Mouse (Mus musculus) limb, embryonic 13.5 days (tissue): ENCODE measurements around the gene Myl6b. TPM values are rescaled to one million over a fixed set of nuclear protein-coding genes. Genes with fewer than 3 reads are reported as not detected.

ENCODE experiments used
- ATAC-seq: fragments of 200-750 bp; cut with Nextera tagmentation; 2 replicates; pipeline ENCODE4 v1.8.0; 2017; ENCODE audit warnings: low read depth, moderate number of reproducible peaks, moderate TSS enrichment; ENCODE audit not compliant: low FRiP score
- H3K27ac ChIP-seq: fragments of 300-500 bp; sonication (generic); 2 replicates; pipeline ENCODE4 v1.5.1; 2015; ENCODE audit warnings: inconsistent platforms, mild to moderate bottlenecking, moderate library complexity
- H3K27me3 ChIP-seq: fragments of 300-500 bp; sonication (generic); 2 replicates; pipeline ENCODE4 v1.6.1; 2015; ENCODE audit warnings: mild to moderate bottlenecking, inconsistent platforms
- H3K36me3 ChIP-seq: fragments of 300-500 bp; sonication (generic); 2 replicates; pipeline ENCODE4 v1.6.1; 2015; ENCODE audit warnings: inconsistent platforms, mild to moderate bottlenecking, moderate library complexity
- H3K4me1 ChIP-seq: fragments of 300-500 bp; sonication (generic); 2 replicates; pipeline ENCODE4 v1.6.1; 2015; ENCODE audit warnings: inconsistent platforms
- H3K4me2 ChIP-seq: fragments of 300-500 bp; sonication (generic); replicated peaks from 2 replicates; pipeline ENCODE4 v1.6.1; 2015; ENCODE audit warnings: inconsistent platforms, mild to moderate bottlenecking, moderate library complexity
- H3K4me3 ChIP-seq: fragments of 300-500 bp; sonication (generic); 2 replicates; pipeline ENCODE4 v1.5.1; 2015; ENCODE audit warnings: moderate library complexity, mild to moderate bottlenecking, inconsistent platforms
- H3K9ac ChIP-seq: fragments of 300-500 bp; sonication (generic); 2 replicates; pipeline ENCODE4 v1.6.1; 2015; ENCODE audit warnings: mild to moderate bottlenecking, inconsistent platforms
- H3K9me3 ChIP-seq: fragments of 300-500 bp; sonication (generic); 2 replicates; pipeline ENCODE4 v1.6.1; 2016; ENCODE audit warnings: inconsistent platforms
- WGBS: fragments of 180-500 bp; shearing (Covaris S2); methylation state at CpG from one replicate; pipeline ENCODE4 v1.1.7; 2015; 5-methylcytosine and 5-hydroxymethylcytosine counted together
- polyA plus RNA-seq: library from polyadenylated mRNA; unstranded; fragments of >200 nt; fragmentation: Nextera tagmentation; extraction: Ambion mirVana; gene quantifications from 2 replicates; pipeline ENCODE4 v1.2.1, GENCODE M21; 2015

Gene Myl6b
- polyA plus RNA-seq, 1 experiment from 2014 or later, result 4.7 TPM

DNA sequence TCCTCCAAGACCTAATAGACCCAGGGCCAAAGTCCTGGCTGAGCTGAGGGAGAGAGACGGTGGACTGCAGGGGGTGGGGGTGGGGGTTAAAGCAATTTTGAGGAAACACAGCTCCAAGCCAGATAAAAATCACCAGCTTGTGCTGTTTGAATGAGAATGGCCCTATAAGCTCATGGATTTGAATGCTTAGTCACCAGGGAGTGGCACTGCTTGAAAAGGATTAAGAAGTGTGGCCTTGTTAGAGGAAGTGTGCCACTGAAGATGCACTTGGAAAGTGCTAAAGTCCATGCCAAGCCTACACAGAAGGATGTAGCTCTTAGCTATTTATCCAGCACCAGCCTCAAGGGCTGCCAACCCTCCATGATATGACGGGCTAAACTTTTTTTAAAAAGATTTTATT is 36.7 kb upstream of the Myl6b start:
- Histone ChIP-seq H3K27ac (no peak overlapping the region), H3K36me3 (no peaks in the 10 kb centered on the region), H3K9ac (no peak overlapping the region), H3K4me3 (no peak overlapping the region), H3K9me3 (no peaks in the 10 kb centered on the region), H3K4me2 (no peak overlapping the region), H3K27me3 (no peaks in the 10 kb centered on the region), H3K4me1 (peaks cover 9% of the 10 kb centered on the region; the same call in 1 of the 2 replicates)
- 87% methylated on average over 2 of the region's 2 CpGs for WGBS
- ATAC-seq, result no peak

DNA sequence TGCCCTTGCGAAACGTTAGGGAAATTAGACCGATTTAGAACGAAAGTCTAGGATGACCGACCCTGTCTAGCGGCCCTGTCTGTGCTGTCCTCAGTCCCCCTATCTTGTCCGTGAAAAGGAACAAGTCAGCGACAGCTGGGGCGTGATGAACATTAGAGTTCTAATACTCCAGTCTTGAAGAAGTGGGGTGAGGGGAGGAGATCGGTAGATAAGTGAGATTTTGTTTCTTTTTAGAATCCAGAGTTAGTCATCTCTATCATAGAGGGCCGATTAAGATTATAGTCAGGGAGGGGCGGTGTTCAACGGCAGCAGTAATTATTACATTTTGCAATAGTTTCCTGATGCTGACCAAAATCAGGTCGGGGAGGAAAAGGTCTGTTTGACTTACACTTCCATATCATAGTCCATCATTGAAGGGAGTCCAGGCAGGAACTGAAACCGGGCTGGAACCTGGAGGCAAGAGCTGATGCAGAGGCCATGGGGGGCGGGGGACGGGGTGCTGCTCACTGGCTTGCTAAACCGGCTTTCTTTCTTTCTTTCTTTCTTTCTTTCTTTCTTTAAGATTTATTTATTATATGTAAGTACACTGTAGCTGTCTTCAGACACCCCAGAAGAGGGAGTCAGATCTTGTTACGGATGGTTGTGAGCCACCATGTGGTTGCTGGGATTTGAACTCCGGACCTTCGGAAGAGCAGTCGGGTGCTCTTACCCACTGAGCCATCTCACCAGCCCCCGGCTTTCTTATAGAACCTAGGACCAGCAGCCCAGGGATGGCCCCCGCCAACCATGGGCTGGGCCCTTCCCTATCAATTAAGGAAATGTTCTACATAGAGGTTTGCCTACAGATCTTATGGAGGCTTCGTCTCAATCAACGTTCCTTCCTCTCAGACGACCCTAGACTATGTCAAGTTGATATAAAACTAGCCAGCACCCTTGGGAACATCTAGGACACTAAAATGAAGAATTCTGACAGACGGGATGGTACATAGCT is 28.2 kb upstream of the Myl6b start:
- H3K27me3 ChIP-seq, result peaks cover 32% of the 10 kb centered on the region

DNA sequence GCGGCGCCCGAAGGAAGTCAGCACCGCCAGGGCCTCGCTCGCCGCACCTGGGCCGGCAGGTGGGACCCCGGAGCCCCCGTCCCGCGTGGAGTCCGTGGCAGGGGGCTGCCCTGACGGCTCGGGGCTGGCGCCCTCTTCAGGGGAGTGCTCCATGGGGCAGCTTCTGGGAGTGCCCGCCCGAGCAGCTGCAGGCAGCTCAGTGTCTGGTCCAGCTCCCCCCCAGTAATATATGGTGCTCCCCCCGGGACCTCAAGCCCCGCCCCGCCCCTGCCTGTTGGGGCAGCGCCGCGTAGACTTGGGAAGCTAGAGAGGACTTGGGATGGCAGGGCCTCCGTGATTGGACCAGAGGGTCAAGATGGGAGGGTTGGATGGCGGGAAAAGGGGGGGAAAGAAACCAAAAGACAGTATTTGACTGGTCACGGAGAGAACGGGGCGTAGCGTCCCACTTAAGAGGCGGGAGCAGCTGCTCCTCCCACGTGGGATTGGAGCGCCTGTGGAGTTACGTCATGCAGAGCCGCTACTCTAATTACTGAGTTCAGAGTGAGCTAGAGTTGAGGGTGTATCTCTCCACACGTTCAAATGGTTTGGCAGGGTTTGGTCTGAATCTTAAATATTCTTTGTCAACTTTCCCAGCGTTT is 27.3 kb upstream of the Myl6b start, which contains the start of gene Esyt1:
Gene Esyt1, minus strand, starts transcription at position 201 of the 638 bp plus-strand sequence.
- H3K4me2 ChIP-seq, result peak within 1 kb of the TSS; percentile 99
- peaks cover 17% of the 10 kb centered on the region for H3K4me1 ChIP-seq
- under 1% methylated on average over 37 of the region's 37 CpGs for WGBS
- peaks cover 32% of the 10 kb centered on the region for H3K27me3 ChIP-seq
- H3K4me3 ChIP-seq, result peak within 1 kb of the TSS; percentile 82
- peaks cover 14% of the 10 kb centered on the region for H3K36me3 ChIP-seq
- H3K27ac ChIP-seq, result peak within 1 kb of the TSS; percentile 82
- peak; percentile 99 for ATAC-seq
- peak within 1 kb of the TSS; percentile 81 for H3K9ac ChIP-seq
- no peaks in the 10 kb centered on the region for H3K9me3 ChIP-seq

More for the DNA sequence above, 28.2 kb upstream of the Myl6b start:
- H3K27ac ChIP-seq, result peak overlapping the region; percentile 45; the same call in 1 of the 2 replicates
- H3K9me3 ChIP-seq, result no peaks in the 10 kb centered on the region
- ATAC-seq, result no peak
- H3K4me1 ChIP-seq, result peaks cover 17% of the 10 kb centered on the region
- H3K4me3 ChIP-seq, result peak overlapping the region; percentile 82
- 33% methylated on average over 28 of the region's 28 CpGs for WGBS
- H3K36me3 ChIP-seq, result peaks cover 10% of the 10 kb centered on the region; the same call in 1 of the 2 replicates
- H3K9ac ChIP-seq, result peak overlapping the region; percentile 31; the same call in 1 of the 2 replicates
- peak overlapping the region; percentile 99 for H3K4me2 ChIP-seq

DNA sequence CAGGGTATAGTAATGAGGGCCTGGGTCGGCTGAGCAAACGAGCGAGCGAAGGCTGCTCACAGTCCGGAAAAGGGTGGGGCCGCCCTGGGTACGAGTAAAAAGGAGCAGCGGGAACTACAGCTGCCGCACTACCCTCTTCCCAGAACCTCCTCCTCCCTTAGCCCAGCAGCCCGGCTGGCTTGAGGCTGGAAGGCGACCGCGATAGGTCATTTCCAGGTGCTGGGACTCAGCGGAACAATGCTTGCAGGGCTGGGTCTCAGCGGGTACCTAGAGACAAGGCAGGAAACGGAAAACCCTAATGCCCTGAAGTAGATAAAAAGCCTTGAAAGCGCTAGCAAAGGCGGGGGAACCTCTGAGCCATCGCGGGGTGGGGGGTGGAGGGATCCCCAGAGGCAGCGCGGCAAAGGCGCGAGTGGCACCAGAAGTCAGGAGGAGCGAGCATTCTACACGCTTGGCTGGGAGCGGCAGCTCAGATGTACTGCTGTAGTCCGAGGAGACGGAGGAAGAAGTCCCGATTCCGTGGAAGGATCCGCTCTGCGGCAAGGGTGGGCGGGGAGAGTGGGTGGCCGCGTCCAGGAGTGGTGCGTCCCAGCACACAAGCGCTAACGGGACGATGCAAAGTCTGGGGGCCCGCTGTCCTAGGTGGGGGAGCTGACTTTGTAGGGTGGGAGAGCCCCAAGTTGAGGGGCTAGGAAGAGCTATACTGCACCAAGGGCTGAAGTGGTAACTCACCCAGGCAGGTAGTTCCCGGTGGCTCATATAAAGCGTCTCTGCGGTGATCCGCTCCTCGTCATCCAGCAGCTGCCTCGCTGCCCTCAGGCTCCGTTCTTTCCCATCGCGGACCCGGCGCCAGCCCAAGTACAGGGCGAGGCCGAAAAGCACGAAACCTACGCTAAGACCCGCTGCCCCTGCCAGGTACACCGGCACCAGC is 26.5 kb upstream of the Myl6b start:
- ATAC-seq, result peak; percentile 7; the same call in 1 of the 2 replicates
- Histone ChIP-seq H3K27me3 (peaks cover 32% of the 10 kb centered on the region), H3K9me3 (no peaks in the 10 kb centered on the region), H3K9ac (peak overlapping the region; percentile 81), H3K4me1 (peaks cover 17% of the 10 kb centered on the region), H3K4me3 (peak overlapping the region; percentile 82), H3K27ac (peak overlapping the region; percentile 82), H3K36me3 (peaks cover 22% of the 10 kb centered on the region), H3K4me2 (peak overlapping the region; percentile 99)
- under 1% methylated on average over 58 of the region's 58 CpGs for WGBS

DNA sequence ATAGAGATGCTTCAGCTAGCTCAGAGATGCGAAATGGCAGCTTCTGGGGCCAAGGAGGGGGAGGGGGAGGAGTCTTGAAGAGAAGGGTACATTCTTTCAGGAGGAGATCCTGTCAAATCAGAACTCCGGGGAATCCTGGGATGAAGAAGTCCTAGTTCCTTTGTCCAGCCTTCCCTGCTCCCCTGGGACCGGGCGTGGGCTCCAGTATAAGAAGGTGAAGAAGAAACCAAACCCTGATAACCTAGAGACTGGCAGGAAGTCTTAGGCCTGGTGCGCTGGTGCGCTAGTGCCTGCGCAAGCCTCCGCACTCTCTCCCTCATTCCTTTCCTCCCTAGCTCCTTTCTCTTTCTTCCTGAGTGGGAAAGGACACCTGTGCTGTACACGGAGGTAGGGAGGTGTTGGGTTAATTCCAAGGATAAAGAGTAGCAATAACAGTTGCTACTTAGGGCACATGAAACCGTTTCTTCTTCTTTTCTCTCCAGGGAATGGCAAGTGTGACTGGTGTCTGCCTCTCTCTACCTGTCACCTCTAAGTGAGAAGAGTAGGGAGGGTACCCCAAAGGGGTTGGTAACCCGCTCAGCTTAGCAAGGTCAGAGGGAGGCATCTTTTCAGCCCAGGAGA is 25.7 kb upstream of the Myl6b start:
- Histone ChIP-seq H3K9ac (peak overlapping the region; percentile 81), H3K9me3 (no peaks in the 10 kb centered on the region), H3K27ac (no peak overlapping the region), H3K4me1 (peaks cover 17% of the 10 kb centered on the region), H3K4me3 (peak overlapping the region; percentile 82), H3K36me3 (peaks cover 25% of the 10 kb centered on the region), H3K4me2 (peak overlapping the region; percentile 99), H3K27me3 (peaks cover 28% of the 10 kb centered on the region)
- WGBS, result 9% methylated on average over 11 of the region's 11 CpGs
- no peak for ATAC-seq

DNA sequence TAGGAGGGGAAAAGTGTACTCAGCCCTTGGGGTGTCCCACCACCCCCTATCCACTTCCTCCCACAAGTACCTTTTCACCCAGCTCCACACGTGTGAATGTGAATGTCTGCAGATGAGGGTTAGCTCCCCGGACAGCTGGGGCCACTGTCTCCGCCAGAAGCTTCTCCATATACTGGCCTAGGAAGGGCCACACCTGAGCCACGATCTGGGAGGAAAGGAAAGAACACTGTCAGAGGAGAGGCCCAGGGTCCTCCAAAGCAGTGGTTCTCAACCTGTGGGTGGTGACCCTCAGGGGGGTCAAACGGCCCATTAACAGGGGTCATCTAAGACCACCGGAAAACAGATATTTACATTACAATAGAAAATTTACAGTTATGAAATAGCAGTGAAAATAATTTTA is 23.9 kb upstream of the Myl6b start:
- peaks cover 38% of the 10 kb centered on the region for H3K36me3 ChIP-seq
- no peaks in the 10 kb centered on the region for H3K9me3 ChIP-seq
- H3K4me1 ChIP-seq, result peaks cover 17% of the 10 kb centered on the region
- H3K9ac ChIP-seq, result no peak overlapping the region
- no peak overlapping the region for H3K4me2 ChIP-seq
- no peak overlapping the region for H3K27ac ChIP-seq
- 74% methylated on average over 6 of the region's 6 CpGs for WGBS
- H3K27me3 ChIP-seq, result peaks cover 44% of the 10 kb centered on the region
- H3K4me3 ChIP-seq, result no peak overlapping the region
- ATAC-seq, result no peak

DNA sequence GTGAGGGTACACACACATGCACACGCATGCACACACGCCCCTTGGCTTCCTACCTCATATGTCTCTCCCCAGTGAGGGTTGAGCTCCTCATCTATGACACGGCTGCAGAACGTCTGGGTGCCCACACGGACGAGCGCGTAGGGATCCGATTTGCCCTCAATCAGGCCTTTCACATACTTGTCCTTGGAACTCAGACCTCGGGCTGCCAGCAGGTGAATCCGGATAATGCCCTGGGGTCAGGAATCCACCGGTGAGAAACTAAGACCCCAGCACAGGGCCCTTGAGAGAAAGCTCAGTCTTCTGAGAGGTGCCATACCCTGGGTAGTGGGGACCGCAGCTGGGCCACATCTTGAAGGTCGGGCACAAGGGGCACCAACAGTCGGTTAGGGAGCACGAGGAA is 22.1 kb upstream of the Myl6b start:
- no peaks in the 10 kb centered on the region for H3K9me3 ChIP-seq
- WGBS, result 87% methylated on average over 16 of the region's 16 CpGs
- H3K4me2 ChIP-seq, result no peak overlapping the region
- no peak overlapping the region for H3K27ac ChIP-seq
- no peak overlapping the region for H3K4me3 ChIP-seq
- H3K27me3 ChIP-seq, result peaks cover 57% of the 10 kb centered on the region
- H3K36me3 ChIP-seq, result peaks cover 55% of the 10 kb centered on the region
- H3K9ac ChIP-seq, result no peak overlapping the region
- no peak for ATAC-seq
- H3K4me1 ChIP-seq, result peaks cover 11% of the 10 kb centered on the region

DNA sequence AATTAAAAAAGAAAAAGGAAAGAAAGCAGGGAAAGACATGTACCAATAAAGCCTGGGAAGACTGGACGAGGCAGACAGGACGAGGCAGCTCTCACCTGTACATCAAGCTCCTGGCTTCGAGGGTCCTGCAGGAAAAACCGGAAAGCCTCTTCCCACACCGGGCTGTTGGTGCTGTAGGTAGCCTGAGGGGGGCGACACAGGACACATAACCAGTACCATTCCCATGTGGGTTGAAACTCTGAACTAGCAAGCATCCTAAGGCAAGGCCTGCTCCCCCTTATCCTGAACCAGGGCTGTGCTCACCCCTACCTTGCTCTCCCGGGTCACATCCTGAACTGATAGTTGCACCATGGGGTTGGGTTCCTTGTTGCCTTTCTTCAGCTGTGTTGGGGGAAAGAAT is 20.3 kb upstream of the Myl6b start:
- Histone ChIP-seq H3K9me3 (no peaks in the 10 kb centered on the region), H3K27ac (no peak overlapping the region), H3K9ac (no peak overlapping the region), H3K4me2 (no peak overlapping the region), H3K4me3 (no peak overlapping the region), H3K36me3 (peaks cover 66% of the 10 kb centered on the region), H3K27me3 (peaks cover 58% of the 10 kb centered on the region), H3K4me1 (peaks cover under 1% of the 10 kb centered on the region; the same call in 1 of the 2 replicates)
- ATAC-seq, result no peak
- 76% methylated on average over 7 of the region's 7 CpGs for WGBS

DNA sequence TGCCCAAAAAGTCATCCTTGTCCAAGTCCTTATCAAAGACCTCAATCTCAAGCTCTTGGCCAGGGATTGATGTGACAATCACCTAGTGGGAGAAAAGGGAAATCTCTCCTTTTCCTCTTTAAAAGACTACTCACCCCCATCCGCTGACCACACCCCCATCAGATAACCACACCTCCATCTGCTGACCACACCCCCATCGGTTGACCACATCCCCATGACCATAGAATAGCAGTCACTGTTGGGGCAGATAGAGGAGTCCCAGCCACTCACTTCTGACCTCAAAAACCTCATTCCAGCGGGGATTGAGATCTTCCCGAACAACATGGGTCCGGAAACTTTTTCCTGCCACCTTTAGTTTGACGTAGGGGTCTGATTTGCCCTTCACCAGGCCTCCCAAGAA is 18.2 kb upstream of the Myl6b start:
- WGBS, result 20% methylated on average over 6 of the region's 6 CpGs
- Histone ChIP-seq H3K9me3 (no peaks in the 10 kb centered on the region), H3K4me1 (no peaks in the 10 kb centered on the region), H3K36me3 (peaks cover 71% of the 10 kb centered on the region), H3K4me3 (no peak overlapping the region), H3K27ac (no peak overlapping the region), H3K4me2 (no peak overlapping the region), H3K27me3 (peaks cover 45% of the 10 kb centered on the region), H3K9ac (0 out of 2 replicates have a peak overlapping the region, but pooled peaks have one; percentile 43)
- no peak for ATAC-seq

DNA sequence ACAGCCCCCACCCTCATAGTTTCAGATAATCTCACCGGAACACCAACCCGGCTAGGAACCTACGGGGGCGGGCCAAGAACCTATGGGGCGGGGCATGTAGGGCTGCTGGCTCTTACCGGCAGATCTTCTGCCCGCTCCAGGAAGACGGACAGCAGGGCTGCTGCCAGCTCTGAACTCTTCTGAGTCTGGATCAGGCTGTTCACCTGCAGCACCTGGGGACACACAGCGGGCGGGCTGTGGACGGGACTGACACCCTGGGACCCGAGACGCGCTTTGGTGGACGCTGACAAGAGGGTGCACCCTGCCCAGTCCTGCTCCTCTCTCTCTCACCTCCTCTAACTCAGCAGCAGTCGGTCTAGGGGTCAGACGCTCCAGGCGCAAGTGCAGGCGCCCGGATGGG is 17.5 kb upstream of the Myl6b start:
- Histone ChIP-seq H3K4me3 (peak overlapping the region; percentile 16), H3K4me2 (peak overlapping the region; percentile 42), H3K27me3 (peaks cover 45% of the 10 kb centered on the region), H3K36me3 (peaks cover 76% of the 10 kb centered on the region), H3K9me3 (no peaks in the 10 kb centered on the region), H3K9ac (peak overlapping the region; percentile 50; the same call in 1 of the 2 replicates), H3K27ac (no peak overlapping the region), H3K4me1 (no peaks in the 10 kb centered on the region)
- ATAC-seq, result no peak
- WGBS, result 14% methylated on average over 20 of the region's 20 CpGs

DNA sequence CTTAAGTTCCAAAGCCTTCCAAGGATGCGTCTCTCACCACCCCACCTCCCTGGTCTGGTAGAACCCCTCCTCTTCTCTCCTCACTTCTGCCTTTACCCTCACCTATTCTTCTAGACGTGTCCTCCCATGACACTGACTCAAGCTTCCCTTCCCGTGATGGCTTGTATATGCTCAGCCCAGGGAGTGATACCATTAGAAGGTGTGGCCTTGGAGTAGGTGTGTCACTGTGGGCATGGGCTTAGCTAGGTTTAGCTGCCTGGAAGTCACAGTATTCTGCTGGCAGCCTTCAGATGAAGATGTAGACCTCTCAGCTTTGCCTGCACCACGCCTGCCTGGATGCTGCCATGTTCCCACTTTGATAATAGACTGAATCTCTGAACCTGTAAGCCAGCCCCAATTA is 16.6 kb upstream of the Myl6b start:
- no peak for ATAC-seq
- no peaks in the 10 kb centered on the region for H3K9me3 ChIP-seq
- peaks cover 45% of the 10 kb centered on the region for H3K27me3 ChIP-seq
- no peak overlapping the region for H3K4me2 ChIP-seq
- no peak overlapping the region for H3K4me3 ChIP-seq
- no peaks in the 10 kb centered on the region for H3K4me1 ChIP-seq
- H3K9ac ChIP-seq, result no peak overlapping the region
- peaks cover 74% of the 10 kb centered on the region for H3K36me3 ChIP-seq
- no peak overlapping the region for H3K27ac ChIP-seq
- whole genome bisulfite sequencing, result 81% methylated on average over 4 of the region's 4 CpGs
